Mouse (Mus musculus) megakaryocyte, embryonic 14.5 days (primary cell): ENCODE measurements around the gene Pja2. TPM values are rescaled to one million over a fixed set of nuclear protein-coding genes. Genes with fewer than 3 reads are reported as not detected.
A peak's percentile ranks its signal among the peaks of the same experiment; 100 is the strongest.
"Not testable (repeated sequence)": the region's sequence is repeated elsewhere in the genome, so short reads cannot be mapped to it uniquely, and the experiment has no call there.

Experiments used
- H3K27me3 ChIP-seq: replicated peaks from 2 replicates; pipeline ENCODE3; 2012; ENCODE audit warnings: inconsistent platforms
- H3K36me3 ChIP-seq: replicated peaks from 2 replicates; pipeline ENCODE3; 2012; ENCODE audit warnings: low read length, inconsistent platforms, mixed read lengths
- H3K4me1 ChIP-seq: 2 replicates; pipeline ENCODE4 v1.6.1; 2012; ENCODE audit warnings: inconsistent platforms
- H3K4me3 ChIP-seq: replicated peaks from 2 replicates; pipeline ENCODE3; 2012; ENCODE audit warnings: moderate library complexity, mild to moderate bottlenecking, inconsistent platforms
- H3K9me3 ChIP-seq: 2 replicates; pipeline ENCODE4 v1.6.1; 2012; ENCODE audit warnings: inconsistent platforms
- FLI1 ChIP-seq: IDR thresholded peaks from 2 replicates; pipeline ENCODE4 v1.6.1; 2012; ENCODE audit warnings: low read length, inconsistent platforms, mixed read lengths
- GATA1 ChIP-seq: IDR thresholded peaks from 3 replicates; pipeline ENCODE4 v1.6.1; 2012; ENCODE audit warnings: mixed read lengths, low read length, inconsistent platforms, borderline replicate concordance
- polyA plus RNA-seq: library from polyadenylated mRNA; stranded (reverse); fragments of >175 nt; gene quantifications from 2 replicates; pipeline ENCODE4 v1.2.3, GENCODE M21; 2012; ENCODE audit warnings: low replicate concordance; ENCODE audit not compliant: insufficient read depth

The Pja2 gene
- polyA plus RNA-seq, 1 experiment: 1.4 TPM

DNA sequence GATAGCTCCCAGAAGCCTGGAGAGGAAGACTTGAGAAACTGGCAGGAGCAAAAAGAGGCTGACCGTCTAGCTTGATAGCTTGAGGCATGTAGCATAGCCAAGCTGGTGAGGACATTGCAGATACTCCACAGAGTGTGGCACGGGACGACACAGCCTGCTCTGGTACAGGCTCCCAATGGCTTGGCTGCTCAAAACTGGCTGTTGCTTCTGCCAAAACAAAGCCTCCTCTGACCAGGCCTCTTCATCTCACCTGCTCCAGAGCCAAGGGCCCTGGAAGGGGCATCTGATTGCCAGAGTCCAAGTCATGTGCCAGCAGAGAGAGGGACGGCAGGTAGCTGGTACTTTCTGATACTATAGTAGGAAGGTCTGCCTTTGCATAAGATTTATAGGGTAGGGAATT is 5.5 kb upstream of the Pja2 start:
- no peaks in the 10 kb centered on the region for H3K27me3 ChIP-seq
- TF ChIP-seq GATA1 (no peak), FLI1 (no peak)
- H3K4me3 ChIP-seq: peak overlapping the region; percentile 59

DNA sequence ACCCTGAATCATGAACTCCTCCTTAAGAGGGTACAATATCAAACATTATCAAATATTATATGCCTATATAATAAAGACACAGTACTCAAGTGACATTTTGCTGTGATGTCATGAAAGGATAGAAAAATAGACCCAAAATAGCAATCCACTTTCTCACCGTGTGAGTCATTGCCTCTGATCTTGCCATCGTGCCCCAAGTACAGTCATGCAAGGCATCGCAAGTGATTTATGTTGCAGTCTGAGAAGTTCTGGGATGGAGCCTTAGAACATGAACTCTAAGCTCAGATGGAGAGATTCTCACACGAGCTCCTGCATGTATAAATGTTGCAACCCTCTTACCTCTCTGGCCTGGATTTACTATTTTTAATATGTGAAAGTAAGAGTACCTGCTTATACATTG is 2.2 kb upstream of the Pja2 start:
- H3K27me3 ChIP-seq: no peaks in the 10 kb centered on the region
- no peak overlapping the region for H3K4me3 ChIP-seq
- TF ChIP-seq FLI1: no peak
- TF ChIP-seq GATA1: no peak
- H3K9me3 ChIP-seq: no peaks in the 10 kb centered on the region
- no peaks in the 10 kb centered on the region for H3K36me3 ChIP-seq
- peaks cover 32% of the 10 kb centered on the region for H3K4me1 ChIP-seq

More for the DNA sequence above, 5.5 kb upstream of the Pja2 start:
- Histone ChIP-seq H3K36me3 (no peaks in the 10 kb centered on the region), H3K9me3 (no peaks in the 10 kb centered on the region), H3K4me1 (peaks cover 26% of the 10 kb centered on the region)

DNA sequence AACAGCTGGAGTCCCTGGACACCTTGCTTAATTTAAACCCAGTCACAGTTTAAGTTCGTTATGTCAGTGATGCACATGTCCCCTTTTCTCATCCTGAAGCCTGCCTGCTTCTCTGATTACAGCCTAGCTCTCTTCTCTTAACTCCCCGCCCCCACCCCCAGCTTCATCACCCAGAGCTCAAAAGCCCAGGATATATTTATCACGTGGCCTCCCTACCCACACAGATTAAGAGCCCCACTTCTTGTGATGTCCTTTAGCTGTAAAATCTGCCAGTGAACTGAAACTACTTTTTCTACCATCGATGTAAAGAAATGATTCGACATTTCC is 1.0 kb upstream of the Pja2 start:
- Histone ChIP-seq H3K4me3 (peak overlapping the region; percentile 99), H3K4me1 (peaks cover 39% of the 10 kb centered on the region), H3K27me3 (no peaks in the 10 kb centered on the region), H3K9me3 (no peaks in the 10 kb centered on the region), H3K36me3 (peaks cover 7% of the 10 kb centered on the region)
- TF ChIP-seq GATA1 (no peak), FLI1 (no peak)

DNA sequence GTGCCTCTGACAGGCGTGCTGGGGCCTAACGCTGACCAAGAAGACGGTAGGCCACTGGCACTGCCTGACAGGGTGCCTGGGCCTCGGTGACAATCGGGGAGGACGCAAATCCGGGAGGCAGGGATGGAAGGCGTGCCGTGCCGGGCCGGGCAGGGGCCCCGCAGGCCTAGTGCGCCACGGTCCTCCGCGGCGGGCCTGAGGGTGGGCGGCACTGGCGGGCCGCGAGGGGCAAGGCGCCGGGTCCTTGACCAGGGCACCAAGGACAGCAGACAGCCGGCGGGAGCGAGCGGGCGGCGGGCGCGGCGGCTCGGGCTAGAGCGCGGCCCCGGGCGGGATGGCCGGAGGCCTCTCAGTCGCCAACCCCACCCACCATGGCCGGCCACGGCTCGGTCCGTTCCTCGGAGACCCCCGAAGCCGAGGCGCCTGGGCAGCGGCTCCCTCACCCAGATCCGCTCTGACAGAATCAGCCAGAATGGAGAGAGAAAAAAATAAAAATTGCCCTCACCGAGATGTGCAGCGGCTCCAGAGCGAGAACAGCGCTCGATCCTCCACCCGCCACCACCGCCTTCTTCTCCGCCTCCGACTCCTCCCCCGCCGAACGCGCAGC is 322 bp downstream of the Pja2 start:
- TF ChIP-seq FLI1 (no peak), GATA1 (no peak)
- H3K27me3 ChIP-seq: no peaks in the 10 kb centered on the region
- peaks cover 34% of the 10 kb centered on the region for H3K4me1 ChIP-seq
- peak overlapping the region; percentile 99 for H3K4me3 ChIP-seq
- H3K9me3 ChIP-seq: no peaks in the 10 kb centered on the region
- peaks cover 13% of the 10 kb centered on the region for H3K36me3 ChIP-seq

DNA sequence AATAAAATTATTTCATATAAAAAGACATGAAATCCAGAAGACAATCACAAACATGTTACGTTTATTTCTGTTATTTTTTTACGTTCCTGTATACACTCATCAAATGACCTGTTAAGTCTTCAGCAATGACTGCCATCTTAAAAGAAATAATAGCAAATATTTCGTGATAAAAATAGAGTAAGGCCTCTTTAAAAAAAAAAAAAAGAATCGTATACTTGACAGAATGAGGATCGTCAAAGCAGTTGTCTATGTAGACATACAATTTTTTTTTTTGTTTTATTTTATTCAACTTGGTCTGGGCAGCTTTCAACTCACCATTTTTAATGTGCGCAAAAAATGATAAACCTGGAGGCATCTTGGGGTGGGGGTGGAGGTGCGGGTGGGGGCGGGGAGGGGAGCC is 831 bp downstream of the Pja2 start:
- no peak for TF ChIP-seq GATA1
- H3K9me3 ChIP-seq: no peaks in the 10 kb centered on the region
- H3K4me3 ChIP-seq: peak overlapping the region; percentile 99
- no peaks in the 10 kb centered on the region for H3K27me3 ChIP-seq
- peaks cover 34% of the 10 kb centered on the region for H3K4me1 ChIP-seq
- peaks cover 17% of the 10 kb centered on the region for H3K36me3 ChIP-seq

DNA sequence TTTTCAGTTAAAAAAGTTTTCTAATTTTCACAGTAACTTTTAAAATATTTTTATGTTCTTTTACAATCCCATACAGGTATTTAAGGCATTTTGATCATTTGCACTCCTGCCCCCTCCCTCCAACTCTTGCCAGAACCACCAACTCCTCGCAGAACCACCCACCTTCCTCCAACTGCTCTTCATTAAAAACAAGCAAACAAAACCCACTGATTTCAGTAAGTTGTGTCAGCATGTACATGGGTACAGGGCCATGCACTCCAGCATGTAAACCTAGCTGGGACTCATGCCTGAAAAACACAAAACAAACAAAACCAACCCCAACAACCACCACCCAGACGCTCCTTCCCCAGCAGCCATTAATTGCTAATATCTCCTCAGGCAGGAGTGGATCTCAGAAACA is 7.2 kb downstream of the Pja2 start:
- Histone ChIP-seq H3K27me3 (no peaks in the 10 kb centered on the region), H3K4me3 (no peak overlapping the region), H3K36me3 (peaks cover 46% of the 10 kb centered on the region), H3K9me3 (no peaks in the 10 kb centered on the region), H3K4me1 (peaks cover 16% of the 10 kb centered on the region)
- TF ChIP-seq GATA1 (no peak), FLI1 (no peak)

DNA sequence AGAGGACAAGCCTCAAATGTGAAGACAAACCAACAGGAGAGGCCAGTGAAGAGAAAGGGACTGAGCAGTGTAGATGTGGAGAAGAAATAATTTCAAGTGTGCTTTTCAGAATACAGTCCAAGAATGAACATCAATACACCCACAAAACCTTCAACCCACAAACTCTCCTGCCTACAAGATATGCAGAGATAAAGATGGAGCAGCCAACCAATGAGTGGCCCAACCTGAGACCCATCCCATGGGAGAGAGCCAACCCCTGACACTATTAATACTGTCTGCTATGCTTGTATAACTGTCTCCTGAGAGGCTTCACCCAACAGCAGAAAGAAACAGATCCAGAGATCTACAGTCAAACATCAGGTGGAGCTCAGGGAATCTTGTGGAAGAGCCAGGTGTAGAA is 16.3 kb downstream of the Pja2 start:
- peaks cover 48% of the 10 kb centered on the region for H3K36me3 ChIP-seq
- TF ChIP-seq FLI1 (no peak), GATA1 (no peak)
- no peaks in the 10 kb centered on the region for H3K27me3 ChIP-seq
- H3K4me1 ChIP-seq: peaks cover 18% of the 10 kb centered on the region
- no peak overlapping the region for H3K4me3 ChIP-seq
- no peaks in the 10 kb centered on the region for H3K9me3 ChIP-seq

DNA sequence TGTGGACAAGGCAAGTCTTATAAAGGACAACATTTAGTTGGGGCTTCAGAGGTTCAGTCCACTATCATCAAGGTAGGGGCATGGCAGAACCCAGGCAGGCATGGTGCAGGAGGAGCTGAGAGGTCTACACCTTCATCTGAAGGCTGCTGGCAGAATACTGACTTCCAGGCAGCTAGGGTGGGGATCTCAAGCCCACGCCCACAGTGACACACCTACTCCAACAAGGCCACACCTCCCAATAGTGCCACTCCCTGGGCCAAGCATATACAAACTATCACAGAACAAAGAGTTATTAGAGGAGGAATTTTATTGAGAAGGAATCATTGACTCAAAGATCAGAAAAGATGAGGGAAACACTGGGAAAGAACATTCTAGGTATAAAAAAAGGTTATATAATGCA is 17.2 kb downstream of the Pja2 start:
- Histone ChIP-seq H3K36me3 (peaks cover 51% of the 10 kb centered on the region), H3K4me1 (peaks cover 18% of the 10 kb centered on the region)
- H3K4me3 ChIP-seq, H3K9me3 ChIP-seq, H3K27me3 ChIP-seq: not testable (repeated sequence)

DNA sequence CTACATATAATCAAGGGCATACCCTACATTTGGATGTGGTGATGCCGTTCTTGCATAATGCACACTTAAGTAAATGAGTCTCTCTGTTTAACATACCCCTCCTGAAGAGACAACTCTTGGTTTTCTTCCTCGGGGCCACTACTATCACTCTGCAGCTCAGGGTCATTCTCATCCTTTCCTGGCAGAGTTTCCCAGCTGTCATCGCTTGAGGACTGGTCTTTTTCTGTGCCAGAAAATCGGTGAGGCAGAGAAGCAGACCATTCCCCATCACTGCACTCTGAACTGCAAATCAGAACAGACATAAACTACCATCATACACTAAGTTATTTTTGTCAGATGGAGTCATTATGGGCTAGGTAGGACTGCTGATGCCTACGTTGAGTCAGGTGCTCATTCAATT is 34.1 kb downstream of the Pja2 start:
- Histone ChIP-seq H3K4me3 (no peak overlapping the region), H3K36me3 (peaks cover 65% of the 10 kb centered on the region), H3K4me1 (peaks cover 3% of the 10 kb centered on the region; the same call in 1 of the 2 replicates), H3K9me3 (no peaks in the 10 kb centered on the region), H3K27me3 (no peaks in the 10 kb centered on the region)
- TF ChIP-seq GATA1 (no peak), FLI1 (no peak)

DNA sequence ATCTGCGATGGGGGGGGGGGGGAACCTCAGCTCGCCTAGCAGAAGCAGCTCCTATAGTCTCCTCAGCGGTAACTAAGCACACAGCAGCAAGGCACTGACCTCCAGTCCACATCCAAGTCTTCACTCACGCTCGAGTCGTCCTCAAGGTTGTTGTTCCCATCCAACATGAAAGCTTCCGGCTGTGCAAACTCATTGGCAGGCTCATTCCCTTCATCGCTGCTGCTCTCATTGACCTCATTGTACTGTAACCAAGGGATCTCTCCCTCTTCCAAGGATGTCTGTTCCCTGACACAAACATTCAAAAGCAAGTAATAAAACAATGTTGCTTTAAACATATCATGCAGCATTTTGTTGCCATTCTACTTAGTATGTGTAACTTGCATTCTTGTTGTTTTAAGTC is 39.0 kb downstream of the Pja2 start:
- Histone ChIP-seq H3K9me3 (no peaks in the 10 kb centered on the region), H3K27me3 (no peaks in the 10 kb centered on the region), H3K4me1 (no peaks in the 10 kb centered on the region), H3K4me3 (no peak overlapping the region), H3K36me3 (peaks cover 87% of the 10 kb centered on the region)
- TF ChIP-seq FLI1 (no peak), GATA1 (no peak)

DNA sequence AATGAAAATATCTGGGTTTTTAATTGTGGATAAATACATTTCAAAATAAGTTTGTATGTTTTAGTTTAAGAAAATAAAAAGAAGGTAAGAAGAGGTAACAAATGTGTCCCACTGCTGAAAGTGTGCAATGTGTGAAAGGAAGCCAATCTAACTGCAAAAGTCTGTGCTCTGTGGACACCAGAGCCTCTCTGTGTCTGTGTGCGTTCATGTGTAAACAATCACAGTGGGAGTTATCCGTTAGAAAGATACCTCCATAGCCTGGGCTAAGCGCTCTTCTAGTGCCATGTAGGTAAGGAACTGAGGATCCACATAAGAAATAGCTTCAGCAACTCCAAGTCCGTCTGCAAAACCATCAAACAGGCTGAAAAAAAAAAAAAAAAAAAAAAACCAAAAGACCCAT is 42.0 kb downstream of the Pja2 start:
- H3K27me3 ChIP-seq: no peaks in the 10 kb centered on the region
- H3K4me3 ChIP-seq: no peak overlapping the region
- H3K4me1 ChIP-seq: no peaks in the 10 kb centered on the region
- no peaks in the 10 kb centered on the region for H3K9me3 ChIP-seq
- H3K36me3 ChIP-seq: peaks cover 96% of the 10 kb centered on the region
- no peak for TF ChIP-seq GATA1
- TF ChIP-seq FLI1: no peak
